Mouse (Mus musculus) forebrain, embryonic 12.5 days (tissue): ENCODE measurements around the gene Sel1l3. TPM values are rescaled to one million over a fixed set of nuclear protein-coding genes. Genes with fewer than 3 reads are reported as not detected.

Experiments
- ATAC-seq: fragments of 200-750 bp; cut with Nextera tagmentation; 2 replicates; pipeline ENCODE4 v1.8.0; 2017; ENCODE audit warnings: moderate TSS enrichment; ENCODE audit not compliant: low FRiP score
- H3K27ac ChIP-seq: fragments of 300-500 bp; sonication (generic); 2 replicates; pipeline ENCODE4 v1.5.1; 2016; ENCODE audit warnings: mild to moderate bottlenecking
- H3K27me3 ChIP-seq: fragments of 300-500 bp; sonication (generic); 2 replicates; pipeline ENCODE4 v1.6.1; 2016; ENCODE audit warnings: mild to moderate bottlenecking
- H3K36me3 ChIP-seq: fragments of 300-500 bp; sonication (generic); replicated peaks from 2 replicates; pipeline ENCODE4 v1.6.1; 2016; ENCODE audit warnings: mild to moderate bottlenecking
- H3K4me1 ChIP-seq: fragments of 300-500 bp; sonication (generic); 2 replicates; pipeline ENCODE4 v1.6.1; 2016
- H3K4me2 ChIP-seq: fragments of 300-500 bp; sonication (generic); 2 replicates; pipeline ENCODE4 v1.6.1; 2016; ENCODE audit warnings: mild to moderate bottlenecking, moderate library complexity
- H3K4me3 ChIP-seq: fragments of 300-500 bp; sonication (generic); replicated peaks from 2 replicates; pipeline ENCODE4 v1.5.1; 2016; ENCODE audit warnings: mild to moderate bottlenecking
- H3K9ac ChIP-seq: fragments of 300-500 bp; sonication (generic); 2 replicates; pipeline ENCODE4 v1.6.1; 2016; ENCODE audit warnings: mild to moderate bottlenecking
- H3K9me3 ChIP-seq: fragments of 300-500 bp; sonication (generic); 2 replicates; pipeline ENCODE4 v1.6.1; 2016
- WGBS: fragments of 180-500 bp; shearing (Covaris S2); methylation state at CpG from one replicate; pipeline ENCODE4 v1.1.7; 2016; 5-methylcytosine and 5-hydroxymethylcytosine counted together
- polyA plus RNA-seq: library from polyadenylated mRNA; unstranded; fragments of >200 nt; fragmentation: Nextera tagmentation; extraction: Ambion mirVana; gene quantifications from 2 replicates; pipeline ENCODE4 v1.2.1, GENCODE M21; 2016

Sel1l3 gene
- 9.7 and 10.9 TPM in 2 replicates for polyA plus RNA-seq

DNA sequence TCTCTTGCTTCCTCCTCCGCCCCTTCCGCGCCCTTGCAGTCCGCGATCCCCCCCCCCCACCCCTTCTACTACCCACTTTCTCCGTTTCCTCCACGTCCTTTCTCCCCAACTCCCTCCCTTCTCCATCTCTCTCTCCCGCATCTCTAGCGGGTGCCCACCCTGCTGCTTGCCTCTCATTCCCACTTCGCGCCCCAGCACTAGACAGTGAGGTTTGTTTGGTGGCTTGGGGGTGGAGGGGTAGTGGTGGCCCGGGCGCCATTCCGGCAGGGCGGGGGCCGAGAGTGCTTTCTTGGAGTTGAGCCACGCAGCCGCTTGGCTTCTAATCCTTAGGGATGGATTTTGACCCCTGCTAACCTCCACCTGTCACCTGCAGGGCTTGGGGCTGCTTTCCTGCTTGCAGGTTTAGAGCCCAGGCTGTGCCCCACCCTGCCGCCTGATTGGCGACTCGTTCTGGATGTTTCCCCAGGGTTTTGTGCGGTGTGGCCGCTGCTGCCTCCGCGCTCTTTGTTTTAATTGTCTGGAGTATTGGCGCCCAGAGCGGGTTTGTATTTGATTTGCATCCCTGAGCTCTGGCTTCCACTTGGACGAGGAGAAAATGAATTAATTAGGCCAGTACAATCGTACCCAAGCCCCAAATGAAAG, at the start of gene Sel1l3:
Gene Sel1l3 (minus strand): TSS at position 217 of the 642 bp plus-strand sequence.
- H3K27me3 ChIP-seq = peaks cover 32% of the 10 kb centered on the region
- under 1% methylated on average over 24 of the region's 29 CpGs for WGBS

GRCm38 (mm10) chr5:53261999-53262398, 48.3 kb upstream of the Sel1l3 start:
- no peaks in the 10 kb centered on the region for H3K9me3 ChIP-seq
- H3K9ac ChIP-seq = no peak overlapping the region
- H3K36me3 ChIP-seq = no peaks in the 10 kb centered on the region
- H3K4me3 ChIP-seq = no peak overlapping the region
- ATAC-seq = no peak
- no peak overlapping the region for H3K4me2 ChIP-seq
- peaks cover 25% of the 10 kb centered on the region for H3K27me3 ChIP-seq
- WGBS = 93% methylated on average over 10 of the region's 10 CpGs
- no peak overlapping the region for H3K27ac ChIP-seq
- peaks cover 13% of the 10 kb centered on the region for H3K4me1 ChIP-seq

More for the DNA sequence above, at the start of gene Sel1l3:
- H3K4me3 ChIP-seq = peak within 1 kb of the TSS; percentile 72
- H3K9ac ChIP-seq = peak within 1 kb of the TSS; percentile 83
- H3K27ac ChIP-seq = peak within 1 kb of the TSS; percentile 86
- no peaks in the 10 kb centered on the region for H3K9me3 ChIP-seq
- no peaks in the 10 kb centered on the region for H3K36me3 ChIP-seq
- peak; percentile 70 for ATAC-seq
- H3K4me2 ChIP-seq = peak within 1 kb of the TSS; percentile 96
- peaks cover 39% of the 10 kb centered on the region for H3K4me1 ChIP-seq

DNA sequence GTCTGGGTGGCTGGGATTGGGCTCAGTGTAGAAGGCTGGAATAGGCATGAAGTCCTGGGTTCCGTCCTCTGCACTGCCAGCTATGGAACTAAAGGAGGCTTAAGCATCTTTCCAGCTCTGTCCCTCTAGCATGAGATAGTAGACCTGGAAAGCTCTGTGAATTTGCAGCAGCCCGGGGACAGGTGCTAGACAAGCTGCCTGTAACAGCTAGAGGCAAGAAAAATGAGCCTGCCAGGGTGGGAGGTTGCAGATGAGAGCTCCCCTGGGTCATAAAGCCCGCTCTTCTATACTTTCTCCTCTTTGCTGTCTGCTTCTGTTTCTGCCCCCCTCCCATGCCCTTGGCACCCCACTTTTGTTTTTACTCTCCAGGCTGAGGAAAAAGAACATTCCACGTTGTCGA, 46.2 kb upstream of the Sel1l3 start:
- Histone ChIP-seq H3K4me1 (peaks cover 20% of the 10 kb centered on the region), H3K4me3 (no peak overlapping the region), H3K27me3 (peaks cover 36% of the 10 kb centered on the region), H3K27ac (no peak overlapping the region), H3K9ac (no peak overlapping the region), H3K9me3 (no peaks in the 10 kb centered on the region), H3K4me2 (no peak overlapping the region), H3K36me3 (no peaks in the 10 kb centered on the region)
- 65% methylated on average over 5 of the region's 5 CpGs for WGBS
- ATAC-seq = no peak

GRCm38 (mm10) chr5:53258038-53258786, 44.5 kb upstream of the Sel1l3 start:
- H3K4me1 ChIP-seq = peaks cover 20% of the 10 kb centered on the region
- WGBS = 2% methylated on average over 29 of the region's 29 CpGs
- peak overlapping the region; percentile 57 for H3K9ac ChIP-seq
- peak overlapping the region; percentile 34 for H3K4me3 ChIP-seq
- peak overlapping the region; percentile 63 for H3K4me2 ChIP-seq
- peaks cover 39% of the 10 kb centered on the region for H3K27me3 ChIP-seq
- H3K27ac ChIP-seq = no peak overlapping the region
- peak; percentile 74 for ATAC-seq
- no peaks in the 10 kb centered on the region for H3K9me3 ChIP-seq
- no peaks in the 10 kb centered on the region for H3K36me3 ChIP-seq

- H3K27ac ChIP-seq = no peak overlapping the region
- no peaks in the 10 kb centered on the region for H3K9me3 ChIP-seq
- 17% methylated on average over 3 of the region's 3 CpGs for WGBS
- no peak overlapping the region for H3K9ac ChIP-seq
- H3K36me3 ChIP-seq = no peaks in the 10 kb centered on the region
- no peak for ATAC-seq
- H3K4me2 ChIP-seq = no peak overlapping the region
- peaks cover 43% of the 10 kb centered on the region for H3K27me3 ChIP-seq
- H3K4me3 ChIP-seq = no peak overlapping the region
- peaks cover 25% of the 10 kb centered on the region for H3K4me1 ChIP-seq
Measured at GRCm38 (mm10) chr5:53254821-53255220, 41.1 kb upstream of the Sel1l3 start.

DNA sequence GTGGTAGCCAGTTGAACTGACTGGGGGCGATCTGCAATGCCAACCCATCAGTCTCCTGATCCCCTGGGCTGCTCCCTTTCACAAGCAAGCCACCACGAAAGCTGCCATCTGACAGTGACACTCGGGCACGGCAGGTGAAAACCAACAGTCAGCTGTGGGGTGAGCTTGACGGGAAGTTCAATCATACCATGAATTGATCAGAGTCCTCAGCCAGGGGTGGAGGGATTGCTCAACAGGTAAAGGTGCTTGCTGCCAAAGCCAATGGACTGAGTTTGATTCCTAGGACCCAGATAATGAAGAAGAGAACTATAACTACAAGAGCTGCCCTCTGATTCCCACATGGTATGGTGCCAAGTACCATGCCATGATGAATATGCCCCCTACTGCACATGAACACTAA, 40.4 kb upstream of the Sel1l3 start:
- no peak overlapping the region for H3K4me3 ChIP-seq
- WGBS = 95% methylated on average over 5 of the region's 5 CpGs
- H3K27me3 ChIP-seq = peaks cover 37% of the 10 kb centered on the region
- H3K4me1 ChIP-seq = peaks cover 31% of the 10 kb centered on the region
- no peak overlapping the region for H3K9ac ChIP-seq
- H3K9me3 ChIP-seq = no peaks in the 10 kb centered on the region
- no peaks in the 10 kb centered on the region for H3K36me3 ChIP-seq
- no peak for ATAC-seq
- no peak overlapping the region for H3K27ac ChIP-seq
- no peak overlapping the region for H3K4me2 ChIP-seq

GRCm38 (mm10) chr5:53249431-53250061, 35.8 kb upstream of the Sel1l3 start:
- Histone ChIP-seq H3K36me3 (no peaks in the 10 kb centered on the region), H3K27ac (peak overlapping the region; percentile 42; the same call in 1 of the 2 replicates), H3K4me2 (no peak overlapping the region), H3K9me3 (no peaks in the 10 kb centered on the region), H3K4me1 (peaks cover 26% of the 10 kb centered on the region), H3K27me3 (peaks cover 13% of the 10 kb centered on the region; the same call in 1 of the 2 replicates), H3K9ac (no peak overlapping the region), H3K4me3 (no peak overlapping the region)
- 69% methylated on average over 4 of the region's 4 CpGs for WGBS
- ATAC-seq = peak; percentile 63; the same call in 1 of the 2 replicates

- H3K4me1 ChIP-seq = peaks cover 26% of the 10 kb centered on the region
- H3K4me3 ChIP-seq = no peak overlapping the region
- no peaks in the 10 kb centered on the region for H3K36me3 ChIP-seq
- no peak overlapping the region for H3K9ac ChIP-seq
- 0 out of 2 replicates have a peak, but pooled peaks cover 9% of the 10 kb centered on the region for H3K27me3 ChIP-seq
- ATAC-seq = peak; percentile 49; the same call in 1 of the 2 replicates
- 16% methylated on average over 11 of the region's 11 CpGs for WGBS
- no peaks in the 10 kb centered on the region for H3K9me3 ChIP-seq
- H3K27ac ChIP-seq = 0 out of 2 replicates have a peak overlapping the region, but pooled peaks have one; percentile 36
- H3K4me2 ChIP-seq = no peak overlapping the region
Measured at GRCm38 (mm10) chr5:53248499-53248898, 34.8 kb upstream of the Sel1l3 start.

GRCm38 (mm10) chr5:53243933-53244332, 30.2 kb upstream of the Sel1l3 start:
- no peak overlapping the region for H3K9ac ChIP-seq
- H3K4me2 ChIP-seq = no peak overlapping the region
- no peaks in the 10 kb centered on the region for H3K9me3 ChIP-seq
- H3K4me1 ChIP-seq = peaks cover 26% of the 10 kb centered on the region
- no peaks in the 10 kb centered on the region for H3K27me3 ChIP-seq
- H3K36me3 ChIP-seq = no peaks in the 10 kb centered on the region
- no peak overlapping the region for H3K4me3 ChIP-seq
- no peak for ATAC-seq
- H3K27ac ChIP-seq = no peak overlapping the region
- WGBS = 83% methylated on average over 10 of the region's 10 CpGs

DNA sequence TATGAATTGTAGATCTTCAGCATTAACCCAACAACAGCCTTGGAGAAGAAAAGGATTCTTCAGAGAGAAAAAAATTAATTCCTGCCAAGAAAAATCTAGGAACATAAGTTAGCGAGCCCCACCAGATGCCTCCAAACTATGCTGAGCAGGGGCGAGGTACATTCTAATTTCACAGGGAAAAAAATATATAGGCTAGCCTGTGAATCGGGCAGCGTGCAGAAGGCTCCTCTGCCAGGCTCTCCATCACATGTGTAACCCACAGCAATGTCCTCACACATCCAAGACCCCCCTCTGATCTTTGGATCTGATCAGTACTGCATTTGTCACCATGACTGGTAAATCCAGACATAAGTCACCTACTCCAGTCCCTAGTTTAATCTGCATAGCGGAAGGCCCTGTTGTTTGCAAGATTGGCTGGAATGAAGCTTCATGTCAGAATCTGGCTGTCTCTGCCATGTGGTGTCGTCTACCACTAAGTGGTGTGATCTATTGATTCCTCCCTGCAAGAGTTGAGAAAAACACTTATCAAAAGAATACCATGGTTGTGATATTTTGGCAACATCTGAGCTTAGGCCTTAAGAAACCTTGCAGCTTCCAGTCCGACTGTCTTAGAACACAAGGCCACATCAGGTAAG, 29.3 kb upstream of the Sel1l3 start:
- no peak overlapping the region for H3K4me3 ChIP-seq
- WGBS = 91% methylated on average over 7 of the region's 7 CpGs
- H3K9me3 ChIP-seq = no peaks in the 10 kb centered on the region
- H3K9ac ChIP-seq = no peak overlapping the region
- H3K36me3 ChIP-seq = no peaks in the 10 kb centered on the region
- no peaks in the 10 kb centered on the region for H3K27me3 ChIP-seq
- no peak for ATAC-seq
- no peak overlapping the region for H3K27ac ChIP-seq
- H3K4me2 ChIP-seq = no peak overlapping the region
- peaks cover 18% of the 10 kb centered on the region for H3K4me1 ChIP-seq

GRCm38 (mm10) chr5:53241963-53242362, 28.2 kb upstream of the Sel1l3 start:
- Histone ChIP-seq H3K27ac (no peak overlapping the region), H3K36me3 (no peaks in the 10 kb centered on the region), H3K27me3 (no peaks in the 10 kb centered on the region), H3K4me1 (peaks cover 13% of the 10 kb centered on the region), H3K4me3 (no peak overlapping the region), H3K9me3 (no peaks in the 10 kb centered on the region), H3K9ac (no peak overlapping the region), H3K4me2 (no peak overlapping the region)
- ATAC-seq = no peak
- 80% methylated on average over 5 of the region's 5 CpGs for WGBS

DNA sequence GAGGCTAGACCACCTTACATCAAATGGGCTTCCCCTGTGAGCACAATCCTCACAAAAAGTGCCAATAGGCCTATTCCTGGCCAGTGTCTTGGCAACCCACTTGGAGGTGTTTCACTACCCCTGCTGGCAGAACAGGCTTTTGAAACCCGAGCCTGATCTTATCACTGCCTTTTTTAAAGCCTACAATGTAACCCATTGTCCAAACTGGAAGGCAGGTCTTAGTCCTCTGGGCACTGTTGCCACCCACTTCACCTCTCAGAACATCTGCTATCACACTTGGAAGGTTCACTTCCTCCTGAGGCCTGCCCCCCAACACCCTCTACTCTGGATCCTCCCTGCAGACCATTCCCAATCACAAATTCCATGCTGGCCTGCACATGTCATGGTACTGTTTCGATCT, 27.4 kb upstream of the Sel1l3 start:
- Histone ChIP-seq H3K27me3 (no peaks in the 10 kb centered on the region), H3K4me2 (no peak overlapping the region), H3K4me3 (no peak overlapping the region), H3K36me3 (no peaks in the 10 kb centered on the region), H3K9me3 (no peaks in the 10 kb centered on the region), H3K27ac (0 out of 2 replicates have a peak overlapping the region, but pooled peaks have one; percentile 13), H3K9ac (no peak overlapping the region), H3K4me1 (peaks cover 13% of the 10 kb centered on the region)
- 56% methylated on average over 2 of the region's 2 CpGs for WGBS
- ATAC-seq = no peak
